Comparison of ENCODE assay signal across 27 mouse cellular contexts in the genomic region with DNA sequence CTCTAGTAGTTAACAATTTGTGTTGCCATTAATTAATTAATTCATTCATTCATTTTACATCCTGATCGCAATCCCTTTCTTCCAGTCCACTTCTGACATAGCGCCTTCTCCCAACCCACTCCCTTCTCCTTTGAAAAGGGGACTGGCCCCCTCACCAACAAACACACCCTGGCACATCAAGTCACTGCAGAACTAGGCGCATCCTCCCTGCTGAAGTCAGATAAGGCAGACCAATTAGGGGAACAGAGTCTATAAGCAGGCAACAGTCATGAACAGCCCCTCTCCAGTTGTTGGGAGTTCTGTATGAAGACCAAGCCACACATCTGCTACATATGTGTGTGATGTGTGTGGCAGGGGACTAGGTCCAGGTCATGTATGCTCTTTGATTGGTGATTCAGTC. TPM values are rescaled to one million over a fixed set of nuclear protein-coding genes. Genes with fewer than 3 reads are reported as not detected.
"Had no signal": no experiment of that assay in that cellular context is flagged by ENCODE, and none has a peak within 500 bp of the region (broad histone marks: within the 10 kb centered on the region; RNA-seq: fewer than 3 reads in every experiment).

No protein-coding gene starts in this region.

- H3K27ac ChIP-seq: intestine, embryonic 15.5 days; limb, embryonic 12.5 days; limb, embryonic 15.5 days; stomach, postnatal 0 days had no signal

- H3K9me3 ChIP-seq: intestine, embryonic 15.5 days; limb, embryonic 12.5 days; limb, embryonic 15.5 days had no signal

- ATAC-seq: intestine, embryonic 15.5 days had no signal

- H3K36me3 ChIP-seq: intestine, embryonic 15.5 days; limb, embryonic 12.5 days; limb, embryonic 15.5 days had no signal

- DNase-seq: kidney, adult 11 months; kidney, adult 8-10 months; kidney, postnatal 14 days; kidney, postnatal 4 days; lung, adult 2 months; lung, postnatal 14 days; lung, postnatal 4 days; midbrain, embryonic 14.5 days; thymus, adult 2 months; thymus, postnatal 14 days; thymus, postnatal 4 days had no signal

- H3K9ac ChIP-seq: intestine, embryonic 15.5 days; limb, embryonic 12.5 days; limb, embryonic 15.5 days had no signal

- H3K4me3 ChIP-seq: intestine, embryonic 15.5 days; limb, embryonic 12.5 days; limb, embryonic 15.5 days had no signal

- H3K4me2 ChIP-seq: intestine, embryonic 15.5 days; limb, embryonic 12.5 days; limb, embryonic 15.5 days; midbrain, embryonic 11.5 days had no signal

- H3K27me3 ChIP-seq: intestine, embryonic 15.5 days; limb, embryonic 12.5 days; limb, embryonic 15.5 days had no signal

- H3K4me1 ChIP-seq: intestine, embryonic 15.5 days; limb, embryonic 12.5 days; limb, embryonic 15.5 days had no signal

RNA-seq across cellular contexts. Expression of a gene that starts 33.4 kb away (rescaled TPM):
- total RNA-seq: layer of hippocampus, adult 18-20 months; layer of hippocampus, postnatal 14 days; left cerebral cortex, postnatal 25 days; megakaryocyte progenitor cell, adult 5-6 weeks; megakaryocyte-erythroid progenitor cell, adult 5-6 weeks; midbrain, postnatal 0 days had no signal
- polyA plus RNA-seq: intestine, embryonic 15.5 days; limb, embryonic 12.5 days; limb, embryonic 15.5 days; lung, embryonic 16.5 days; midbrain, embryonic 11.5 days; midbrain, embryonic 14.5 days; midbrain, postnatal 0 days; neural tube, embryonic 11.5 days; neural tube, embryonic 14.5 days; small intestine, adult 2 months; stomach, embryonic 14.5 days had no signal
